Mouse (Mus musculus): ENCODE results near the gene Lmln.
"Not testable (repeated sequence)": the region's sequence is repeated elsewhere in the genome, so short reads cannot be mapped to it uniquely, and the experiment has no call there.

DNA sequence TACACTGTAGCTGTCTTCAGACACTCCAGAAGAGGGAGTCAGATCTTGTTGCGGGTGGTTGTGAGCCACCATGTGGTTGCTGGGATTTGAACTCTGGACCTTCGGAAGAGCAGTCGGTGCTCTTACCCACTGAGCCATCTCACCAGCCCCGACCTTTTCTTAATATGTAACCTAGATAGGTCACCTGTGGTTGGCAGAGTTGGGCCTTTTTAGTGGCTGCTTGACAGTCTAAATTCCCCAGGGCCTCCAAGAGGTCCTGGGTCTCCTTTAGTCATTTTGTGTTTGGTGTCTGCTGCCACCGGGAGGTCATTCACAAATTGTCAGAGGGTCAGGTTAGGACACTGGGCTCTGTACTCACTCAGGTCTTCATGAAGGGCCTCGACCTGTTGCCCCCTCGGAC, 76.7 kb downstream of the Lmln start:
- TF ChIP-seq POLR2A (IDR thresholded peaks at IDR 0.05; ENCODE audit: borderline replicate concordance, extremely low read depth, low read depth, low read length); CTCF (IDR thresholded peaks at IDR 0.05; ENCODE audit: insufficient read depth, low read length): not testable (repeated sequence)
